Mouse (Mus musculus) heart, embryonic 15.5 days (tissue): ENCODE results near the gene Aaas. TPM values are rescaled to one million over a fixed set of nuclear protein-coding genes. Genes with fewer than 3 reads are reported as not detected.
A peak's percentile ranks its signal among the peaks of the same experiment; 100 is the strongest.

ENCODE experiments used
- ATAC-seq: fragments of 200-750 bp; cut with Nextera tagmentation; replicated peaks from 2 replicates; pipeline ENCODE4 v1.8.0; 2017; ENCODE audit warnings: low read depth, moderate TSS enrichment; ENCODE audit not compliant: insufficient number of reproducible peaks, insufficient read depth, low FRiP score
- H3K27ac ChIP-seq: fragments of 300-500 bp; sonication (generic); 2 replicates; pipeline ENCODE4 v1.5.1; 2015; ENCODE audit warnings: mild to moderate bottlenecking, inconsistent platforms
- H3K27me3 ChIP-seq: fragments of 300-500 bp; sonication (generic); 2 replicates; pipeline ENCODE4 v1.6.1; 2015; ENCODE audit warnings: inconsistent platforms
- H3K36me3 ChIP-seq: fragments of 300-500 bp; sonication (generic); 2 replicates; pipeline ENCODE4 v1.6.1; 2015; ENCODE audit warnings: mild to moderate bottlenecking, inconsistent platforms
- H3K4me1 ChIP-seq: fragments of 300-500 bp; sonication (generic); replicated peaks from 2 replicates; pipeline ENCODE4 v1.6.1; 2015; ENCODE audit warnings: inconsistent platforms
- H3K4me2 ChIP-seq: fragments of 300-500 bp; sonication (generic); 2 replicates; pipeline ENCODE4 v1.6.1; 2015; ENCODE audit warnings: inconsistent platforms, mild to moderate bottlenecking, moderate library complexity
- H3K4me3 ChIP-seq: fragments of 300-500 bp; sonication (generic); 2 replicates; pipeline ENCODE4 v1.5.1; 2015; ENCODE audit warnings: mild to moderate bottlenecking, inconsistent platforms
- H3K9ac ChIP-seq: fragments of 300-500 bp; sonication (generic); 2 replicates; pipeline ENCODE4 v1.6.1; 2015; ENCODE audit warnings: mild to moderate bottlenecking, inconsistent platforms
- H3K9me3 ChIP-seq: fragments of 300-500 bp; sonication (generic); replicated peaks from 2 replicates; pipeline ENCODE4 v1.6.1; 2016; ENCODE audit warnings: inconsistent platforms
- WGBS: fragments of 180-500 bp; shearing (Covaris S2); methylation state at CpG from one replicate; pipeline ENCODE4 v1.1.7; 2015; ENCODE audit warnings: mixed read lengths; 5-methylcytosine and 5-hydroxymethylcytosine counted together
- polyA plus RNA-seq: library from polyadenylated mRNA; unstranded; fragments of >200 nt; fragmentation: Nextera tagmentation; extraction: Ambion mirVana; gene quantifications from 2 replicates; pipeline ENCODE4 v1.2.1, GENCODE M21; 2015

The Aaas gene
- polyA plus RNA-seq, 1 experiment from 2014 or later, result 39.1 TPM

DNA sequence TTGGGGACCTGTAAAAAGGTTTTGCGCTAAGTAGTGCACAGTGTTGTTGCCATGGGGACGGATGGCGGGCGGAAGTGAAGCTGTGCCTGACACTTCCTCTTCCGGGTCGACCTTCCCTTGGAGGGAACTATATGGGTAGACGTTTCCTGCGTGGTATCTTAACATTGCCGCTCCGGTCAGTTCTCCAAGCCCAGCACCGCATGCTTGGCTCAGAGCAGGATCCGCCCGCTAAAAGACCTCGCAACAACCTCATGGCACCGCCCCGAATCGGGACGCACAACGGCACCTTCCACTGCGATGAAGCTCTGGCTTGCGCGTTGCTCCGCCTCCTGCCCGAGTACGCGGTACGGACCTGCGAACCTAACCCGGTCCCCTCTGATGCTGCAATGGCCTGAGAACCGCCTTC, 19.0 kb downstream of the Aaas start, which contains the start of gene Myg1:
Gene Myg1, plus strand, starts transcription at position 100 of the 406 bp plus-strand sequence.
- H3K36me3 ChIP-seq, result peaks cover 36% of the 10 kb centered on the region
- peak within 1 kb of the TSS; percentile 77 for H3K9ac ChIP-seq
- H3K4me1 ChIP-seq, result peaks cover 27% of the 10 kb centered on the region
- WGBS, result under 1% methylated on average over 30 of the region's 30 CpGs
- peak within 1 kb of the TSS; percentile 85 for H3K4me3 ChIP-seq
- H3K27ac ChIP-seq, result peak within 1 kb of the TSS; percentile 85
- H3K4me2 ChIP-seq, result peak within 1 kb of the TSS; percentile 90
- H3K9me3 ChIP-seq, result no peaks in the 10 kb centered on the region
- ATAC-seq, result peak; percentile 87
- no peaks in the 10 kb centered on the region for H3K27me3 ChIP-seq

DNA sequence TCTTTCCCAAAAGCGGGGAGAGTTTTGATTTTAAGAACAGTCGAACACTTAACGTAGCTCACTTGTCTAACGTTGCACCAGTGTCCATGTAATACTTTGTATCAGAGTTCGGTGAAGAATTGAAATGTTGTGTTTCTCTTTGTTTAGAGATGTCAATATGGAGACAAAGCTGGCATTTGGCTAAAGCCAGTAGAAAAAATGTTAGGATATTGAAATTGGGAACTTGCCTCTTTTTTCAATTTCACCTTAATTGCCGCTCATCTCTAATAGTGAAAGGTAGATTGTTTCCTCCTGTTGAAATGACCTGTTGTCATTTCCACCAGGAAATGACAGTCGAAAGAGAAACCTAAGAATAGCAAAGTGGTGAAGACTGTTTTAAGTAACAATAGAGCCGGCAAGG, 23.7 kb downstream of the Aaas start:
- Histone ChIP-seq H3K36me3 (peaks cover 37% of the 10 kb centered on the region), H3K9me3 (no peaks in the 10 kb centered on the region), H3K4me1 (peaks cover 17% of the 10 kb centered on the region), H3K4me3 (peak overlapping the region; percentile 70), H3K4me2 (peak overlapping the region; percentile 68), H3K9ac (peak overlapping the region; percentile 76), H3K27me3 (no peaks in the 10 kb centered on the region), H3K27ac (no peak overlapping the region)
- WGBS, result 53% methylated on average over 8 of the region's 8 CpGs
- no peak for ATAC-seq

DNA sequence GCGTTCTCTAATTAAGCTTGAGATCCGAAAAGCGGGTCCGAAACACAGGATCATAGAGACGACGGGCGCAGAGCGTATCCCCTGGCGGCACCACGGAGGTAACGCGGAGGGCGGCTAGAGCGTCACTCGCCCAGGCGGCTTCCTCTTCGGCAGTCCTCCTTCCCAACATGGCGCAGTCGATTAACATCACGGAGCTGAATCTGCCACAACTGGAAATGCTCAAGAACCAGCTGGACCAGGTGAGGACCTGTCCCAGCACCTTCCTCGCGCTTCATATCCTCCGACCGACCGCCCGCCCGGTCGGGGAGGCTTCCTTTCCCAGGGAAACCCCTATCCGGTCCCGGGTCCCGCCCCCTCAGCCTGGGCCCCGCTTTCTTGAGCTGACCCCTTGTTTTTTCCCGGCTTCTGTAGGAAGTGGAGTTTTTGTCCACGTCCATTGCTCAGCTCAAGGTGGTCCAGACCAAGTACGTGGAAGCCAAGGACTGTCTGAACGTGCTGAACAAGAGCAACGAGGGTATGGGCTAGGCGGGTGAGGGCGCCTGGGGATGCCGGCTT, 24.5 kb downstream of the Aaas start, which contains the start of gene Pfdn5:
Gene Pfdn5, plus strand, starts transcription at position 95 of the 555 bp plus-strand sequence.
- peak; percentile 84 for ATAC-seq
- Histone ChIP-seq H3K4me1 (peaks cover 13% of the 10 kb centered on the region), H3K9ac (peak within 1 kb of the TSS; percentile 76), H3K27ac (peak within 1 kb of the TSS; percentile 74), H3K4me3 (peak within 1 kb of the TSS; percentile 70), H3K9me3 (no peaks in the 10 kb centered on the region), H3K36me3 (peaks cover 45% of the 10 kb centered on the region), H3K27me3 (no peaks in the 10 kb centered on the region), H3K4me2 (peak within 1 kb of the TSS; percentile 68)
- WGBS, result 0% methylated on average over 40 of the region's 40 CpGs

DNA sequence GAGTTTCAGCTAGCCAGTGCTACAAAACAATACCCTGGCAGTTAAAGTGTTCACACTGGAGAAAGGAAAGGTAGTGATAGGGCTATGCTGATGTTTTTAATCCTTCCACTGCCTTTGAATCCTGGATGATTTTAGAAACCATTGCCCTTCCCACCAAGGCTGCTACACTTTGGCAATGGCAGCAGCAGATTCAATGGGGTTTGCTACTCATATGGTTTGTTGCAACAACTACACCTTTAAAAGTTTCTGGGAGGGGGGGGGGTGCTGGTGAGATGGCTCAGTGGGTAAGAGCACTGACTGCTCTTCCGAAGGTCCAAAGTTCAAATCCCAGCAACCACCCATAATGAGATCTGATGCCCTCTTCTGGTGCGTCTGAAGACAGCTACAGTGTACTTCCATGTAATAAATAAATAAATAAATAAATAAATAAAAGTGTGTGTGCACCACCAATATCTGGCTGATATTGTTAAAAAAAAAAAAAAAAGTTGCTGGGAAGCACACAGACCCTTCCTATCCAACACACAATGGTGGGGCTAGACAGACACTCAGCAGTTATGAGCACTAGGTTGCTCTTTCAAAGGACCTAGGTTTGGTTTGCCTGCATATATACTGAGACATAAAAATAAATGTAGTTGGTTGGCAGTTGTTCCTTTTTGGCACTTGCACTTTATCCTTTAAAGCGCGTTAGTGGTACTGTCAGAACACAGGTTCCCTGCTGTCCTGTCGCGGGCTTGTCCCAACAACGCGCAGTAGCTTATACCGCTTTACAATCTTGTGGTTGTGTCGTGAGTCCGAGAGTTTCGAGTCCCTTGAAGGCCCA, 25.7 kb downstream of the Aaas start:
- Histone ChIP-seq H3K9me3 (no peaks in the 10 kb centered on the region), H3K9ac (no peak overlapping the region), H3K36me3 (peaks cover 50% of the 10 kb centered on the region), H3K4me1 (peaks cover 12% of the 10 kb centered on the region), H3K4me3 (no peak overlapping the region), H3K4me2 (no peak overlapping the region), H3K27me3 (no peaks in the 10 kb centered on the region), H3K27ac (no peak overlapping the region)
- 72% methylated on average over 12 of the region's 12 CpGs for WGBS
- no peak for ATAC-seq

DNA sequence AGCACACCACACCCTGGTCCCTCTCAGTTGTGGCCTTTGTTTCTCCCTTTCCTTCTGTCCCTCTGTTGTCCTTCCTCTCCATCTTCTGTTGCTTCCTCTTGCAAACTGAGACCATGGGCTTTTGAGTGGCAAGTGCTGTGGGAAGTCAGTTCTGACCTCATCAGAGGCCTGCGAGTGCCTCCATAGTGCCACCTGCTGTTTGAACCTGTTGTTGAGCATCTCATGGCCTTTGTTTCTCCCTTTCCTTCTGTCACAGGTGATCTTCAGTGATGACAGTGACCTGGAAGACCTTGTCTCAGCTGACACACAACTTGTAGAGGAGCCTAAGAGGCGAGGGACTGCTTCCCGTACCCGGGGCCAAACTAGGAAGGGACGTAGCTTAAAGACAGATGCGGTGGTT, 34.3 kb downstream of the Aaas start:
- Histone ChIP-seq H3K36me3 (peaks cover 75% of the 10 kb centered on the region), H3K9ac (no peak overlapping the region), H3K4me3 (no peak overlapping the region), H3K27me3 (no peaks in the 10 kb centered on the region), H3K27ac (no peak overlapping the region), H3K4me2 (no peak overlapping the region), H3K4me1 (no peaks in the 10 kb centered on the region), H3K9me3 (no peaks in the 10 kb centered on the region)
- WGBS, result 82% methylated on average over 6 of the region's 6 CpGs
- ATAC-seq, result no peak

DNA sequence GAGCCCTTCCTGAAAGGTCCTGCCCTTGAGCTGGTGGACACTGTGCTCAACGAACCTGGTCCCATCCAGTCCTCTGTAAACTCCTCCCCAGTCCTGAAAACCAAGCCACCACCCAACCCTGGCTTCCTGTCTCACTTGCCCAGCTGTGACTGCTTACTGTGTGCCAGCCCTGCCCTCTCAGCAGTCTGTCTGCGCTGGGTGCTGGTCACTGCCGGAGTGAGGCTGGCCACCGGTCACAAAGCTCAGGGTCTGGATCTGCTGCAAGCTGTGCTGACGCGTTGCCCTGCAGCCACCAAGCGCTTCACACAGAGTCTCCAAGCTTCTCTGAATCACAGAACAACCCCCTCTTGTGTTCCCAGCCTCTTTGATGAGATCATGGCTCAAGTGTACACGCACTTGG, 35.3 kb downstream of the Aaas start:
- ATAC-seq, result no peak
- Histone ChIP-seq H3K4me2 (no peak overlapping the region), H3K9me3 (no peaks in the 10 kb centered on the region), H3K27me3 (no peaks in the 10 kb centered on the region), H3K27ac (no peak overlapping the region), H3K4me3 (no peak overlapping the region), H3K9ac (no peak overlapping the region), H3K4me1 (no peaks in the 10 kb centered on the region), H3K36me3 (peaks cover 65% of the 10 kb centered on the region)
- 80% methylated on average over 8 of the region's 8 CpGs for WGBS

DNA sequence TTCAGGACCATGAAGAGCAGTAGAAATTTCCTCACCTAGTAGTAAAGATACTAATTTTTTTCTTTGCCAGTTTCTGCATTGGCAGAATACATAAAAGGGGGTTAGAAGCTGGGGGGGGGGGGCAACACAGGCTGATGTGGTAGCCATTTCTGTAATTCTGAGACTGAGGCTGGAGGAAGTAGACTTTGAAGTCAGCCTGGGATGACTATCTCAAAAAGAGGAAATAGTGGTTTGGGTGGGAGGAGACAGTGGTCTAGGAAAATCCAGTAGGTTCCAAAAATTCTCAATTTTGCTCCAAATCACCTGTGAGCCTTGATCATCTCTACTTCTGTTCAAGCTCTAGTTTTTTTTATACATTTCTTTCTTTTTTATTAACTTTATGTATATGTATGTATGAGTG, 39.1 kb downstream of the Aaas start:
- Histone ChIP-seq H3K4me3 (no peak overlapping the region), H3K36me3 (peaks cover 60% of the 10 kb centered on the region), H3K9ac (no peak overlapping the region), H3K27me3 (no peaks in the 10 kb centered on the region), H3K9me3 (no peaks in the 10 kb centered on the region), H3K4me2 (no peak overlapping the region), H3K27ac (no peak overlapping the region), H3K4me1 (no peaks in the 10 kb centered on the region)
- no peak for ATAC-seq

DNA sequence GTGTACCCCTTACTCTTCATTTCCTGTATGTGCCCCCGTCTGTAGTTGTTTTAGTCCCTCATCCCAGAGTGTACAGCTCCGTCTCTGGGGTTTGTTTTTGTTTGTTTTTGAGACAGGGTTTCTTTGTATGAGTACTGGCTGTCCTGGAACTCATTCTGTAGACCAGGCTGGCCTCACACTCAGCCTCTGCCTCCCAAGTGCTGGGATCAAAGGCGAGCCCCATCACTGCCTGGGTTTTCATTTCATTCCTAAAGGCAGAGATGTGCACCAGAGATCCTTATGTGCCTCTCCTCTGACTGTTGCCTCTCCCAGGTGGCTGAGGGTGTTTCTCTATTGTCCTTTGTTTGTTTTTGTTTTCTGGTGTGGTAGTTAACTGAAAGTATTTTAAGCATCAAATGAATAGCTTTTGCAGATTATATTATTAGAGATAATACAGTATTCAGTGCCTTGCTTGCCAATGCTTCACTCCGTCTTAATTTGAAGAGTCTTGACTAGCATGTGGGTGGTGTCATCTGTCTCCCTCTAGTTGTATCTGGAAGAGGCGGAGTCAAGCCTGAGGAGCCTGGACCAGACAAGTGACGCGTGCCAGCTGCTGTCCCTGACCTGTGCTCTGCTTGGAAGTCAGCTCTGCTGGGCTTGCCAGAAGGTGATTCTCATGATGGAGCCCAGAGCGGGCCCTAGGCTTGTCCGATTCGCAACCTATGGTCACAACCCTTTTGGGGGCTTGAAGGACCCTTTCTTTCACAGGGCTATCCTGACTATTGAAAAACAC, 40.3 kb downstream of the Aaas start:
- Histone ChIP-seq H3K9ac (no peak overlapping the region), H3K36me3 (peaks cover 64% of the 10 kb centered on the region), H3K4me2 (no peak overlapping the region), H3K27me3 (no peaks in the 10 kb centered on the region), H3K27ac (no peak overlapping the region), H3K9me3 (no peaks in the 10 kb centered on the region), H3K4me1 (no peaks in the 10 kb centered on the region; the same call in 1 of the 2 replicates), H3K4me3 (no peak overlapping the region)
- WGBS, result 59% methylated on average over 10 of the region's 10 CpGs
- ATAC-seq, result peak; percentile 55; the same call in 1 of the 2 replicates

DNA sequence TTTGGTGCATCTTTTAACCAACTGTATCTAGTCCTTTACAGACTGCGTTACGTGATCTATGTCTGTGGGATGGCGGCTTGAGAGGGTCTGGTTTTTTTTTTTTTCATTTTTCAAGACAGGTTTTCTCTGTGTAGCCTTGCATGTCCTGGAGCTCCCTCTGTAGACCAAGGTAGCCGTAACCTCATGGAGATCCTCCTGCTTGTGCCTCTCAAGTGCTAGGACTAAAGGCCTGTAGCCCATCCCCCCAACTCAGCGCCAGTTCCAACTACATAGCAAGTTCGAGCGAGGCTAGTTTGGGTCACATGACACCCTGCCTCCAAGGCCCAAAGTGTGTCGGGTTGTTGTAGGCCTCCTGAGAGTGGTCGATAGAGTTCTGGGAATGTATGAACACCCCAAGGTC, 41.9 kb downstream of the Aaas start:
- H3K27ac ChIP-seq, result no peak overlapping the region
- no peak for ATAC-seq
- no peaks in the 10 kb centered on the region for H3K9me3 ChIP-seq
- H3K27me3 ChIP-seq, result no peaks in the 10 kb centered on the region
- no peaks in the 10 kb centered on the region; the same call in 1 of the 2 replicates for H3K4me1 ChIP-seq
- 85% methylated on average over 9 of the region's 9 CpGs for WGBS
- peaks cover 66% of the 10 kb centered on the region for H3K36me3 ChIP-seq
- no peak overlapping the region for H3K4me2 ChIP-seq
- no peak overlapping the region for H3K9ac ChIP-seq
- H3K4me3 ChIP-seq, result no peak overlapping the region

DNA sequence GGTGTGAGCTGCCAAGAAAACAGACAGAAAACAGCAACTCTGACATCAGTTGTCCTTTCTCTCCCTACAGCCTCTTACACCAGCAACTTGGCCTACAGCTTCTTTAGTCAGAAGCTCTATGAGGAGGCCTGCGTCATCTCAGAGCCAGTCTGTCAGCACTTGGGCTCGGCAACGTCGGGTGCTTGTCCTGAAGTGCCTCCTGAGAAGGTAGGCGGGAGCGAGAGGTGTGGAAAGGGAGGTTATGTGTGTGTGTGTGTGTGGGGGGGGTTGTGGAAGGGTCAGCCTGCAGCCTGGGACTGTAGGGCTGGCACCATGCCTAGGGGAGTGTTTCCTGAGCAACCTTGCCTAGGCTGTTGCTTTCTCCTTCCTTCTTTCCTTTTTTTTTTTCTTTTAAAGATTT, 48.0 kb downstream of the Aaas start:
- H3K4me2 ChIP-seq, result no peak overlapping the region
- H3K9me3 ChIP-seq, result no peaks in the 10 kb centered on the region
- H3K9ac ChIP-seq, result no peak overlapping the region
- ATAC-seq, result peak; percentile 84
- WGBS, result 33% methylated on average over 6 of the region's 6 CpGs
- peak overlapping the region; percentile 52 for H3K27ac ChIP-seq
- H3K36me3 ChIP-seq, result peaks cover 61% of the 10 kb centered on the region
- H3K4me1 ChIP-seq, result peaks cover 9% of the 10 kb centered on the region
- H3K27me3 ChIP-seq, result no peaks in the 10 kb centered on the region
- no peak overlapping the region for H3K4me3 ChIP-seq

DNA sequence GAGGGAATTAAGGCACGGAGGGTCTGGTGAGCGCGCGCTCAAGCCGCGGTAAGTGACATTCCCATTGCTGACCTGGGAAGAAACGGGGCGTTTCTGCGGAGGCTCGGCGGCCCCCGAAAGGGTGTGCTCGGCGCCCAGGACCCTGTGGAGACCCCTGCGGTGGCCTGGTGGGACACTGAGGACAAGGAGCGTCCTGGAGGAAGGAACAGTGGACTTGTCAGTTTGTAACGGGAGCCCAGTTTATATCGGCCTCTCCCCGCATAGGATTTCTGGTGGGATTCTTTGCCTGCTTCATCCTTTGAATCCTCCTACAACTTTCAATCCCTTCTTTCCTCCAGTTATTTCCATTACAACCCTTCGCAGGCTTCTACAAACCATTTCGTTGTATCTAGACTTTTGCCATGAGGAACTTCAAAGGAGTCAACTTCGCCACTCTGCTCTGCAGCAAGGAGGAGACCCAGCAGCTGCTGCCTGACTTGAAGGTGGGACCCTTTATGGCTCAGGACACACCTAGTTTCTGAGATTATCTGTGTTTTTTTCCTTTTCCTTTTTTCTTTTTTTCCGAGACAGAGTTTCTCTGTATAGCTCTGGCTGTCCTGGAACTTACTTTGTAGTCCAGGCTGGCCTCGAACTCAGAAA, 54.1 kb downstream of the Aaas start:
- H3K9me3 ChIP-seq, result no peaks in the 10 kb centered on the region
- H3K4me1 ChIP-seq, result peaks cover 13% of the 10 kb centered on the region
- H3K27me3 ChIP-seq, result no peaks in the 10 kb centered on the region
- ATAC-seq, result peak; percentile 24; the same call in 1 of the 2 replicates
- 0 out of 2 replicates have a peak overlapping the region, but pooled peaks have one; percentile 24 for H3K27ac ChIP-seq
- H3K9ac ChIP-seq, result peak overlapping the region; percentile 68
- H3K36me3 ChIP-seq, result peaks cover 25% of the 10 kb centered on the region
- peak overlapping the region; percentile 89 for H3K4me3 ChIP-seq
- 4% methylated on average over 24 of the region's 24 CpGs for WGBS
- peak overlapping the region; percentile 98 for H3K4me2 ChIP-seq
